Mouse (Mus musculus) forelimb bud, embryonic 11.5 days (tissue): ENCODE data around the gene Rhcg.

ENCODE experiments used
- DNase-seq: peaks from one replicate; pipeline ENCODE4 v3.0.0-alpha.2; 2012; ENCODE audit warnings: low read depth, low spot score

Rhcg gene

GRCm38 (mm10) chr7:79617418-79617817, at the start of gene Rhcg:
Gene Rhcg, minus strand, starts transcription at chr7:79617657.
- DNase-seq, result no peak

- DNase-seq, result no peak
These were observed 49.2 kb upstream of the Rhcg start for GRCm38 (mm10) chr7:79666690-79667089.

GRCm38 (mm10) chr7:79661253-79661890, 43.9 kb upstream of the Rhcg start:
- no peak for DNase-seq

- DNase-seq, result no peak
These were observed 43.1 kb upstream of the Rhcg start for GRCm38 (mm10) chr7:79660291-79661150.

GRCm38 (mm10) chr7:79659578-79660290, 42.3 kb upstream of the Rhcg start, which contains the start of gene Ticrr:
Gene Ticrr, plus strand, starts transcription at chr7:79660196.
- peak; percentile 97 for DNase-seq

- no peak for DNase-seq
These were observed 37.1 kb upstream of the Rhcg start for GRCm38 (mm10) chr7:79654586-79654985.

GRCm38 (mm10) chr7:79654185-79654584, 36.7 kb upstream of the Rhcg start:
- DNase-seq, result no peak

GRCm38 (mm10) chr7:79649005-79649404, 31.5 kb upstream of the Rhcg start:
- DNase-seq, result peak; percentile 48

- DNase-seq, result no peak
These were observed 29.8 kb upstream of the Rhcg start for GRCm38 (mm10) chr7:79647233-79647632.

GRCm38 (mm10) chr7:79631773-79632348, 14.4 kb upstream of the Rhcg start:
- no peak for DNase-seq

- DNase-seq, result no peak
These were observed 10.9 kb upstream of the Rhcg start for GRCm38 (mm10) chr7:79628271-79628913.

GRCm38 (mm10) chr7:79626170-79626569, 8.7 kb upstream of the Rhcg start:
- no peak for DNase-seq

GRCm38 (mm10) chr7:79623086-79623485, 5.6 kb upstream of the Rhcg start:
- no peak for DNase-seq

GRCm38 (mm10) chr7:79619493-79619892, 2.0 kb upstream of the Rhcg start:
- DNase-seq, result no peak

- DNase-seq, result no peak
These were observed 1.5 kb downstream of the Rhcg start for GRCm38 (mm10) chr7:79615941-79616340.

- DNase-seq, result no peak
These were observed 2.4 kb downstream of the Rhcg start for GRCm38 (mm10) chr7:79615008-79615407.

- no peak for DNase-seq
These were observed 4.1 kb downstream of the Rhcg start for GRCm38 (mm10) chr7:79613314-79613713.

- peak; percentile 51 for DNase-seq
These were observed 4.7 kb downstream of the Rhcg start for GRCm38 (mm10) chr7:79612783-79613182.

GRCm38 (mm10) chr7:79611901-79612300, 5.6 kb downstream of the Rhcg start:
- no peak for DNase-seq

- peak; percentile 37 for DNase-seq
These were observed 10.1 kb downstream of the Rhcg start for GRCm38 (mm10) chr7:79607263-79607921.

GRCm38 (mm10) chr7:79606766-79607165, 10.7 kb downstream of the Rhcg start:
- DNase-seq, result no peak
